35 mouse cellular contexts compared by ENCODE assay signal in the genomic region with DNA sequence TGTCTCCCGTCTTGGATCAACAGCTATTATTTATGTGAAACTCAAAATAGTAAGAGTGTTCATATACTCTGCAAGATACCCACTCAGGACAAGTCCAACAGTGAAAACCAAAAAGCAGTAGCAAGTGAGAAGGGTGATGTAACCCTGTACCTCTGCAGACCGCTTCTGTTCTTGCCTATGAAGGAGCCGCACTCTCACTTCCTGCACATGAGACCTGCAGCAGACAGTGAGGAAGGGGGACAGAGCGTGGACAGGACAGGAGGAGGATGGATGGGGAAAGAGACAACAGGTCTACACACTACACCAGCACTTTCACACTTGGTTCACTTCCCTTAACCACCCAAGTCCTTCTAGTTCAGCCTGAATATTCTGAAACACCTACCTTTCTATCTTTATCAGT.
"Had no signal": no experiment of that assay in that cellular context is flagged by ENCODE, and none has a peak within 500 bp of the region (broad histone marks: within the 10 kb centered on the region; RNA-seq: fewer than 3 reads in every experiment).

No protein-coding gene starts in this region.

- H3K27me3 ChIP-seq: heart, embryonic 12.5 days; heart, embryonic 13.5 days; heart, embryonic 15.5 days; hindbrain, embryonic 12.5 days; hindbrain, embryonic 13.5 days; hindbrain, embryonic 15.5 days; intestine, embryonic 15.5 days; kidney, embryonic 15.5 days had no signal

- H3K9me3 ChIP-seq: heart, embryonic 10.5 days; heart, embryonic 12.5 days; heart, embryonic 13.5 days; heart, embryonic 15.5 days; hindbrain, embryonic 10.5 days; hindbrain, embryonic 12.5 days; hindbrain, embryonic 13.5 days; hindbrain, embryonic 15.5 days; intestine, embryonic 15.5 days; kidney, embryonic 15.5 days had no signal

- H3K9ac ChIP-seq: heart, embryonic 12.5 days; heart, embryonic 13.5 days; heart, embryonic 15.5 days; hindbrain, embryonic 12.5 days; hindbrain, embryonic 13.5 days; hindbrain, embryonic 14.5 days; hindbrain, embryonic 15.5 days; intestine, embryonic 15.5 days; kidney, embryonic 15.5 days had no signal

- H3K4me1 ChIP-seq: heart, embryonic 10.5 days; heart, embryonic 12.5 days; heart, embryonic 13.5 days; heart, embryonic 15.5 days; hindbrain, embryonic 10.5 days; hindbrain, embryonic 12.5 days; hindbrain, embryonic 13.5 days; hindbrain, embryonic 15.5 days; intestine, embryonic 15.5 days had no signal

- H3K4me3 ChIP-seq: heart, adult 2 months; heart, embryonic 10.5 days; heart, embryonic 12.5 days; heart, embryonic 13.5 days; heart, embryonic 15.5 days; hindbrain, embryonic 10.5 days; hindbrain, embryonic 12.5 days; hindbrain, embryonic 13.5 days; hindbrain, embryonic 15.5 days; intestine, embryonic 15.5 days; kidney, embryonic 15.5 days; layer of hippocampus, adult 2 months had no signal

- DNase-seq: heart, adult 2 months; heart, postnatal 10 days; heart, postnatal 14 days; heart, postnatal 36 days; heart, postnatal 4 days; kidney, adult 11 months; kidney, adult 18-20 months; kidney, adult 2 months; kidney, adult 8-10 months; kidney, adult 9 months; kidney, postnatal 10 days; kidney, postnatal 14 days; kidney, postnatal 25 days; kidney, postnatal 4 days; layer of hippocampus, adult 9-11 months; layer of hippocampus, postnatal 36 days had no signal

- H3K4me2 ChIP-seq: heart, embryonic 11.5 days; heart, embryonic 12.5 days; heart, embryonic 13.5 days; heart, embryonic 15.5 days; hindbrain, embryonic 12.5 days; hindbrain, embryonic 13.5 days; hindbrain, embryonic 14.5 days; hindbrain, embryonic 15.5 days; intestine, embryonic 15.5 days; kidney, embryonic 15.5 days had no signal

- H3K27ac ChIP-seq: heart, adult 2 months; heart, embryonic 10.5 days; heart, embryonic 13.5 days; heart, embryonic 15.5 days; hindbrain, embryonic 10.5 days; hindbrain, embryonic 12.5 days; hindbrain, embryonic 13.5 days; hindbrain, embryonic 14.5 days; hindbrain, embryonic 15.5 days; hindbrain, postnatal 0 days; intestine, embryonic 15.5 days; kidney, embryonic 15.5 days; kidney, postnatal 0 days; layer of hippocampus, adult 2 months had no signal

- ATAC-seq: hindbrain, embryonic 16.5 days; hindbrain, postnatal 0 days; inflammation-experienced regulatory T-cells, adult 6 months; intestine, embryonic 15.5 days; intestine, embryonic 16.5 days; intestine, postnatal 0 days had no signal
